Mouse (Mus musculus) E14TG2a.4 (cell line): ENCODE results near the gene Fam133b.

ENCODE experiments used
- CTCF ChIP-seq: conservative IDR thresholded peaks from 2 replicates; pipeline ENCODE4 v1.5.1; 2014; ENCODE audit warnings: low read length
- NANOG ChIP-seq: IDR thresholded peaks from 2 replicates; pipeline ENCODE4 v1.6.1; 2014; ENCODE audit warnings: borderline replicate concordance, low read length, mixed read lengths
- POU5F1 ChIP-seq: IDR thresholded peaks from 2 replicates; pipeline ENCODE4 v1.6.1; 2014; ENCODE audit warnings: low read length, borderline replicate concordance

- TF ChIP-seq CTCF (0 out of 2 replicates have a peak, but pooled peaks have one; percentile 4), NANOG (no peak), POU5F1 (no peak)
These were observed 27.1 kb upstream of the Fam133b start for GRCm38 (mm10) chr5:3516481-3517075.
